Mouse (Mus musculus): ENCODE measurements around the gene Parva. TPM values are rescaled to one million over a fixed set of nuclear protein-coding genes. Genes with fewer than 3 reads are reported as not detected.

The Parva gene
- polyA plus RNA-seq, 1 experiment from 2014 or later: 37.4 TPM

DNA sequence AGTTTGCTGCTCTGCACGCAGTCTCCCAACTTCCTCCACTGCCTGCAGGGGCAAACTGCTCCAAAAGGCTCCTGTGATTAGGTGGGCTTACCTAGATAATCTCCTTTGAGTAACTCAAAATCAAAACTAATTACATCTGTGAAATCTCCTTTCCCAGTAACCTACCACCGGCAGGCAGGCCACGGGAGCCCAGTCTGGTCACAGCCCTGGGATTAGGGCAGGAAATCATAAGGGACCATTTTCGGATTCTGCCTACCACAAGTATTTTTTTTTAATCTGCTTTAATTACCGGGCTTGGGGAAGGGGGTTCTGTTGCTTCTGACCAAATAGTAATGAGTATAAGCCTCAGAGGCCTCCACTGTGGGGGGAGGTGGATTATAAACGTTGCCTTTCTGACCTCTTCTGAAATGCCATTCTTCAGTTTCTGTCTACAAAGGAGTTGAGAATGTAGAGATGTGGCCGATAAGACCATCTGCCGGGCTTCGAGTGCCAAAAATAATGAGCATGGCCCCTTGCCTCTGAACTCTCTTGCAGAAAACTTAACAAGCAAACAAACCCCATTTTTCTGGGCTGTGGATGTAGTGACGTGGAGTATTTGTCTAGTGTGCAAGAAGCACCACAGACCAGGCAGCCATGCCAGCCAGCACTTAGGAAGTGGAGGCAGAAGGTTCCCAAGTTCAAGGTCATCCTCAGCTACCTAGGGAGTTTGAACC lies 83.2 kb downstream of the Parva start:
- H3K9ac ChIP-seq (ENCODE audit: low read depth, low read length): no peak overlapping the region
- H3K36me3 ChIP-seq (ENCODE audit: control insufficient read depth, insufficient read depth): no peaks in the 10 kb centered on the region
- ATAC-seq: no peak
- no peak overlapping the region for H3K4me3 ChIP-seq (ENCODE audit: low read depth, low read length)
- WGBS: 52% methylated on average over 10 of the region's 10 CpGs
- no peaks in the 10 kb centered on the region for H3K9me3 ChIP-seq (ENCODE audit: control insufficient read depth)
- no peak overlapping the region for H3K27ac ChIP-seq (ENCODE audit: low read depth, low read length)
- H3K4me1 ChIP-seq (replicated peaks; ENCODE audit: control insufficient read depth, insufficient read depth, low read length): no peaks in the 10 kb centered on the region
- no peak overlapping the region for H3K4me2 ChIP-seq (replicated peaks; ENCODE audit: low read depth)
- TF ChIP-seq CTCF (IDR thresholded peaks at IDR 0.05; ENCODE audit: low read depth): no peak
- no peaks in the 10 kb centered on the region for H3K27me3 ChIP-seq (replicated peaks; ENCODE audit: control insufficient read depth, insufficient read depth, low read length)

DNA sequence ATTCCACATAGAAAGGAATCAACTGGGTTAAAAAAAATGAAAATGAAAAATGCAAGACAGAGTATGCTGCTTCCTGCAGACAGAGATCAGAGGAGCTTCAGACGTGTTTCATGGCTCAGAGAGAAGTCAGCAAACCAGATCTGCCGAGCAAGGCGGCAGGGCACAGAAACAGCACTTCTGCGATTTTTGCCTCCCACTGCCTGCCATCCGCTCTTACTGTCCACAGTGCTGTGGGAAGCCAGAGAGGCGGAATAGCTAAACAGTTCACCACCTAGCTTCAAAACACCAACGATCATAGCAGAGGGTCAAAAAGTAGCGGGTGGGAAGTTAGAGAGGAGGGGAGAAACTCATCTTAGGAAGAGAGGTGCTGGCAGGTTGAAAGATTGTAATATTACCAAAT lies 84.0 kb downstream of the Parva start:
- H3K4me3 ChIP-seq (ENCODE audit: low read depth, low read length): no peak overlapping the region
- no peak for TF ChIP-seq CTCF (IDR thresholded peaks at IDR 0.05; ENCODE audit: low read depth)
- no peaks in the 10 kb centered on the region for H3K27me3 ChIP-seq (replicated peaks; ENCODE audit: control insufficient read depth, insufficient read depth, low read length)
- no peaks in the 10 kb centered on the region for H3K9me3 ChIP-seq (ENCODE audit: control insufficient read depth)
- H3K27ac ChIP-seq (ENCODE audit: low read depth, low read length): no peak overlapping the region
- no peaks in the 10 kb centered on the region for H3K36me3 ChIP-seq (ENCODE audit: control insufficient read depth, insufficient read depth)
- no peak for ATAC-seq
- H3K9ac ChIP-seq (ENCODE audit: low read depth, low read length): no peak overlapping the region
- WGBS: 70% methylated on average over 8 of the region's 8 CpGs
- no peaks in the 10 kb centered on the region for H3K4me1 ChIP-seq (replicated peaks; ENCODE audit: control insufficient read depth, insufficient read depth, low read length)
- H3K4me2 ChIP-seq (replicated peaks; ENCODE audit: low read depth): no peak overlapping the region

DNA sequence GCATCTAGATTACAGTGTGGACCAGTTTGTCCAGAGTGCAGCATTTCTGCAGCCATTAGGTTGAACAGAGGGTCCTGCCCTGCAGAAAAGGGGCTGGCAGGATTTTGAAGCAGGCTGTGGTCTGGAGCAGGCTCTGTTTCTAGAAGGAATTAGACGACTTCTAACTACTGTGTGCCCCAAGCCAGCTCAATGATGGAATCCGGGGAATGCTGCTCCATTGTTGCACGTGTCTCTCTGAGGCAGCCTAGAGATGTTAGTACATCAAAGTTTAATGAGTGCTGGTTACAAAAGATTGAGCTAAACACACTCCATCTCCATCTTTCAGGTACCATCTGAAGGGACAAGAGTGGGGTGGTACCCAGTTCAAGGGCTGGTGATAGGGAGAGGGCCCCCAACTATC lies 85.0 kb downstream of the Parva start:
- Histone ChIP-seq H3K9ac (ENCODE audit: low read depth, low read length) (no peak overlapping the region), H3K27me3 (replicated peaks; ENCODE audit: control insufficient read depth, insufficient read depth, low read length) (no peaks in the 10 kb centered on the region), H3K4me2 (replicated peaks; ENCODE audit: low read depth) (no peak overlapping the region), H3K36me3 (ENCODE audit: control insufficient read depth, insufficient read depth) (no peaks in the 10 kb centered on the region), H3K4me1 (replicated peaks; ENCODE audit: control insufficient read depth, insufficient read depth, low read length) (no peaks in the 10 kb centered on the region), H3K9me3 (ENCODE audit: control insufficient read depth) (no peaks in the 10 kb centered on the region), H3K4me3 (ENCODE audit: low read depth, low read length) (no peak overlapping the region), H3K27ac (ENCODE audit: low read depth, low read length) (no peak overlapping the region)
- no peak for TF ChIP-seq CTCF (IDR thresholded peaks at IDR 0.05; ENCODE audit: low read depth)
- no peak for ATAC-seq
- WGBS: 37% methylated on average over 3 of the region's 3 CpGs

DNA sequence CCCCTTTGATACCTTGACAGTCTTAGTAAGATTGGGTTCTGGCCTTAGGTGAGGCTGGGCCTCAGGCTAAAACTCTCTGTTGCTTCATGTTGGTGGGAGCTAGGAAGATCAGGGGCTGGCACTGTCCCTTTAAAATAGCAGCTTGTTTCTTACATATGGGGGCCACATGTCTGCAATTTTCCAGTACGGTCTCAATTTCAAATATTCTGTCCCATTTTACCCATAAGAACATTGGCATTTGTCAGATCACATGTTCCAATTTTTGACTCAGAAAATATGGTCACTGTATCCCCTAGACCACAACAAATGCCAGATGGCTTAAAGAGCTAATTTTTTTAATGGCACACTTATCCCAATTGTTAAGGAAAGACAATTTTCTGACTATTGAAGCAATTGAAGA lies 85.6 kb downstream of the Parva start:
- Histone ChIP-seq H3K4me1 (replicated peaks; ENCODE audit: control insufficient read depth, insufficient read depth, low read length) (no peaks in the 10 kb centered on the region), H3K4me3 (ENCODE audit: low read depth, low read length) (no peak overlapping the region), H3K27ac (ENCODE audit: low read depth, low read length) (no peak overlapping the region), H3K9ac (ENCODE audit: low read depth, low read length) (no peak overlapping the region), H3K27me3 (replicated peaks; ENCODE audit: control insufficient read depth, insufficient read depth, low read length) (no peaks in the 10 kb centered on the region), H3K36me3 (ENCODE audit: control insufficient read depth, insufficient read depth) (no peaks in the 10 kb centered on the region), H3K4me2 (replicated peaks; ENCODE audit: low read depth) (no peak overlapping the region), H3K9me3 (ENCODE audit: control insufficient read depth) (no peaks in the 10 kb centered on the region)
- TF ChIP-seq CTCF (IDR thresholded peaks at IDR 0.05; ENCODE audit: low read depth): no peak
- WGBS: 88% methylated on average over 1 of the region's 1 CpGs
- ATAC-seq: no peak

DNA sequence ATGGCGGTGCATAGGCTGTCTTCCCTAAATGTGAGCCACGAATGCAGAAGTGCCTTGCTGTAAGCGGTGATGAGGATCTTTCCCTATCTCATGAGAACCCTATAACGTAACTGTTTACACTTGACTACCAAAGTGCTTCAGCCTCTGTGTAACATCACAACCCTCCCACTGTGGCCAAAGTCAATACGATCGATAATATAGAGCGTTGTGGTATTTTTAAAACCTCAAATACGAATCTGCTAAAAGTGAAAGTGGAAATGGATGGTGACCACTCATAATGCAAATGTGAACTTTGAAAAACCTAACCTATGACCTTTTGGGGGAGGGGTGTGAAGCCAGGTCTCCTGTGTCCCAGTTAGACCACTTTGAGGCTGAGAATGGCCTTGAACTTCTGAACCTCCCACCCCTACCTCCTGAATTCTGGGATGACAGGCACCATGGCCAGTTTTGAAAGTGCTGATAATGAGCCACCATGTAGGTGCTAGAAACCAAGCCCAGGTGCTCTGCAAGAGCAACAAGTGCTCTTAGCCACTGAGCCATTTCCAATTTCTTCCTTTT lies 87.4 kb downstream of the Parva start:
- WGBS: 82% methylated on average over 8 of the region's 8 CpGs
- Histone ChIP-seq H3K27me3 (replicated peaks; ENCODE audit: control insufficient read depth, insufficient read depth, low read length) (no peaks in the 10 kb centered on the region), H3K4me3 (ENCODE audit: low read depth, low read length) (no peak overlapping the region), H3K4me2 (replicated peaks; ENCODE audit: low read depth) (no peak overlapping the region), H3K9me3 (ENCODE audit: control insufficient read depth) (no peaks in the 10 kb centered on the region), H3K4me1 (replicated peaks; ENCODE audit: control insufficient read depth, insufficient read depth, low read length) (no peaks in the 10 kb centered on the region), H3K36me3 (ENCODE audit: control insufficient read depth, insufficient read depth) (no peaks in the 10 kb centered on the region), H3K27ac (ENCODE audit: low read depth, low read length) (no peak overlapping the region), H3K9ac (ENCODE audit: low read depth, low read length) (no peak overlapping the region)
- ATAC-seq: no peak
- no peak for TF ChIP-seq CTCF (IDR thresholded peaks at IDR 0.05; ENCODE audit: low read depth)

DNA sequence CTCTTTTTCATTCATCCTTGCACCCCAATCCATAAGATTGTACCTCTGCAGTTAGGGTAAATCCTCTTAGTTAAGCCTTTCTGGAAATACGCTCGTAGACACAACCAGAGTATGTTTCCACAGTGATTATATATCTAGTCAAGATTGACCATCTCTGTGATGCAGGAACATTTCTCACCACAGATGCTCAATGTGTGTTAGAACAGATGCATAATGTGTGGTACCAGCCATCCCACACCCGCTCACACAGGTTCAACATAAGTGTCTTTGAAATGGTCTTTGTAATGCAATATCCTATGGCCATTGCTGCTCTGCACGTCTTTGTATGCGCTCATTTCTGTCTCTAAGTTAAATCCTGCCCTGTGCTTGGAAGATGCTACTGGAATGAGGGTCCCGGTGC lies 98.2 kb downstream of the Parva start:
- Histone ChIP-seq H3K36me3 (ENCODE audit: control insufficient read depth, insufficient read depth) (no peaks in the 10 kb centered on the region), H3K4me2 (replicated peaks; ENCODE audit: low read depth) (no peak overlapping the region), H3K27ac (ENCODE audit: low read depth, low read length) (no peak overlapping the region), H3K4me3 (ENCODE audit: low read depth, low read length) (no peak overlapping the region), H3K4me1 (replicated peaks; ENCODE audit: control insufficient read depth, insufficient read depth, low read length) (no peaks in the 10 kb centered on the region), H3K9me3 (ENCODE audit: control insufficient read depth) (no peaks in the 10 kb centered on the region), H3K27me3 (replicated peaks; ENCODE audit: control insufficient read depth, insufficient read depth, low read length) (no peaks in the 10 kb centered on the region), H3K9ac (ENCODE audit: low read depth, low read length) (no peak overlapping the region)
- WGBS: 93% methylated on average over 6 of the region's 6 CpGs
- no peak for ATAC-seq
- no peak for TF ChIP-seq CTCF (IDR thresholded peaks at IDR 0.05; ENCODE audit: low read depth)
